Mouse (Mus musculus): ENCODE measurements around the gene Srpk2.

DNA sequence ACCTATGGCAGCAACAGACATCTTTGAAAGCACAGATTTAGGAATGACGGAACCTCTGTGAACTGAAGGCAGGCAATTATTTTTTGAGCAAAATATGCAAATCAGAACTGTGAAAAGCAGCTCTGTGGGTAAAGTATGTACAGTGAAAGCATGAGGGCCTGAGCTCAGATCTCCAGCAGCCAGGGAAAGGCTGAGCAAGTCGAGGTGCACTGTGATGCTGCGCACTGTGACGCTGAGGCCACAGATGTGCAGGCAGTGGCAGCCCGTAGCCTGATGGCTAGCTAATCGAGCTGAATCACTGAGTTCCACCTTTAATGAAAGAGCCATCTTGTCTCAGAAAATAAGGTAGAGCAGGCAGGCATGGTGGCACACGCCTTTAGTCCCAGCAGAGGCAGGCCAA is 148.7 kb downstream of the Srpk2 start:
- no peak for TF ChIP-seq CTCF (IDR thresholded peaks at IDR 0.05; ENCODE audit: low read depth, low read length)
- no peak for TF ChIP-seq POLR2A (IDR thresholded peaks at IDR 0.05; ENCODE audit: extremely low read depth, insufficient read depth, low read length)

All from liver, adult 2 months (tissue).